Mouse (Mus musculus) CD4-positive, CD25-positive, alpha-beta regulatory T cell, adult 9 weeks (primary cell): Measurements from ENCODE around the gene Sfxn4. TPM values are rescaled to one million over a fixed set of nuclear protein-coding genes. Genes with fewer than 3 reads are reported as not detected.

Experiments
- polyA plus RNA-seq: library from polyadenylated mRNA; unstranded; fragments of 100-300 nt; shearing (Covaris generic); gene quantifications from one replicate; pipeline ENCODE4 v1.2.1, GENCODE M21; 2017

Gene Sfxn4
- 4.3 TPM for polyA plus RNA-seq

DNA sequence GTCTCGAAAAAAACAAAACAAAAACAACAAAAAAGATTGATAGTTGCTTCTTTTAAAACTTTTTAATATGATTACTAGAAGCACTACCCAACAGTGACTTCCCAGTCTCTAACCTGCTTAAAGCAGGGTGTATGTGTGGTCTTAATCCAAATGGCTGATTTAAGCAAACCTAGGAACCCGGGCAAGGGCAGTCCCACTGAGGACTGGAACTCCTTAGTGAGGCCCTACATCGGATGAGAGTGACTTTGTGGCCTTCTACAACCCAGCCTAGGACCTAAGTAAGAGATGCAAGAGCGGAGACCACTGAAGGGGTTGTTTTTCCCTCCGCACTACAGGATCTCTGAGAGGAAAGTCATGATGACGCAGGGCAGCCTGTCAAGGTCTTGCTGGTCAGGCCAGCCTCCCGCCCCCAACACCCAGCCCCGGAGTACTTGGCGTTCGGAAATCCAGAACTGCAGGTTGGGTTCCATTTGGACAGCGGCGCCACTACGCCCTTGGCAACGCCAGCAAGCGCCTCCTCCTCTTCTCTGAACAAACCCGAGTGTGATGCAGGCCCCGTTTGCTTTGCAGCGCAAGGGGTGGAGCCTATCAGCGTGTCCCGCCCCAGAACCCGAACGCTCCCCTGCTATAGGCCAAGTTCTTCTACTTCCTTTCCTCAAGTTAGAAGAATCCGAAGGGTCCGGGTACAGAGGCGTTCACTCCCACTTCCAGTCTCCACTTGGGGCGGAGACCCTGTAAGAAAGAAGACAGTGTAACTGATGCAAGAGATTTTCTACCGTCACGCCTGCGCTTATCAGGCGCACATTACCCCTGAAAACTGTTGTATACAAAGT is at the start of gene Sfxn4:
TSS of gene Sfxn4 (minus strand) at position 612 of the 833 bp plus-strand sequence.

DNA sequence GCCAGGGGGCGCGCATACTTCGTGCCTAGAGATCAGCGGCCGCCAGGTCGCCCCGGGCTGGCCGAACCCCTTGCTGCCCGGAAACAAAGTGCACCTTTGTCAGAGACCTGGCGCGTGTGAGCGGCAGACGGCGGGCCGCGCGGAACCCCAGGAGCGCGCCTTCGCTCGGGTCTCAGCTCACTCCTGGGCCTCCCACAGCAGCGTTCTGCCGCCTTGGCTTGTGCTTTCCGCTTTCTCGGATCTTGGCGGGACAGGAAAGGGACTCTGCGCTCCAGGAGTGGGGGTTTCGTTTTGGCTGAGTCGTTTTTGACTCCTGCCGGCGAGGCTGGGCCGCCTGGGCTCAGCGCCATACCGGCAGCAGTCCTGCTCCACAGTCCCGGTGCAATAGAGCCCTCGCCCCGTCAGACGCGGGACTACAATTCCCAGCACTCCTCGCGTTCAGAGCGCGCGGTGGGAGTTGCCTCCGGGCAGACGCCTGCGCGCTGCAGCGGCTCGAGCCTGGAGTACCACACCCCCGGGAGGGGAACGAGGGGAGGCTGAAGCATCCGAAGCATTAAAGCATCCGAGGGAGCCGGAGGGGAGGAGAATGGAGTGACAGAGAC is 28.5 kb upstream of the Sfxn4 start, which contains the start of gene Grk5:
TSS of gene Grk5 (plus strand) at position 36 of the 602 bp plus-strand sequence.

DNA sequence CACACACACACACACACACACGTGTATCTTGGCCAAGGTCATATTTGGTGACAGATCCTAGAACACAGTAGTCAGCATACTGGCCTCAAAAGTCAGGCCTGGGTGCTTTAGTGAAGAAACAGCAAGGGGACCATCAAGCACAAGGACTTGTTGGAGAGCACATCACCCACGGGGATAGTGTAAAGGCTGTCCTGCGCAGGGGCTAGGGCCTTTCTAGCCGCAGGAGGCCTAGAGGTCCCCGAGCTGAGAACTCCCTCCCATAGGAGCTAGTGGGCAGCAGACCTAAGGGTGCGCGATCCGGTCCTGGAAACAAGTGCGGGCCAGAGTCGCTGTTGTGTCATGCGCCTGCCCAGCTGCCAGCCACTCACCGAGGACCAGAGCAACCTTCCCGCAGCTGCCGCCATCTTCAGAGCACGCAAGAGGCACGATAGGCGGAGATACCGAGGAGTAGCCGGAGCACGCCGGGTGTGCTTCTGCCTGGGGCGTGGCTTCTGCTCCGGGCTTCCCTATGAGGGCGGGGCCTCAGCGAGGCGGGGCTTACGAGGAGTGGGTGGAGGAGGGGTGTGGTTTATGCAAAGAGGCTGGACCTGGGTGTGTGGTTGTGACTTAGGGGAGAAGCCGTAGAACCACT is 12.9 kb upstream of the Sfxn4 start, which contains the start of gene Prdx3:
TSS of gene Prdx3 (minus strand) at position 493 of the 631 bp plus-strand sequence.

DNA sequence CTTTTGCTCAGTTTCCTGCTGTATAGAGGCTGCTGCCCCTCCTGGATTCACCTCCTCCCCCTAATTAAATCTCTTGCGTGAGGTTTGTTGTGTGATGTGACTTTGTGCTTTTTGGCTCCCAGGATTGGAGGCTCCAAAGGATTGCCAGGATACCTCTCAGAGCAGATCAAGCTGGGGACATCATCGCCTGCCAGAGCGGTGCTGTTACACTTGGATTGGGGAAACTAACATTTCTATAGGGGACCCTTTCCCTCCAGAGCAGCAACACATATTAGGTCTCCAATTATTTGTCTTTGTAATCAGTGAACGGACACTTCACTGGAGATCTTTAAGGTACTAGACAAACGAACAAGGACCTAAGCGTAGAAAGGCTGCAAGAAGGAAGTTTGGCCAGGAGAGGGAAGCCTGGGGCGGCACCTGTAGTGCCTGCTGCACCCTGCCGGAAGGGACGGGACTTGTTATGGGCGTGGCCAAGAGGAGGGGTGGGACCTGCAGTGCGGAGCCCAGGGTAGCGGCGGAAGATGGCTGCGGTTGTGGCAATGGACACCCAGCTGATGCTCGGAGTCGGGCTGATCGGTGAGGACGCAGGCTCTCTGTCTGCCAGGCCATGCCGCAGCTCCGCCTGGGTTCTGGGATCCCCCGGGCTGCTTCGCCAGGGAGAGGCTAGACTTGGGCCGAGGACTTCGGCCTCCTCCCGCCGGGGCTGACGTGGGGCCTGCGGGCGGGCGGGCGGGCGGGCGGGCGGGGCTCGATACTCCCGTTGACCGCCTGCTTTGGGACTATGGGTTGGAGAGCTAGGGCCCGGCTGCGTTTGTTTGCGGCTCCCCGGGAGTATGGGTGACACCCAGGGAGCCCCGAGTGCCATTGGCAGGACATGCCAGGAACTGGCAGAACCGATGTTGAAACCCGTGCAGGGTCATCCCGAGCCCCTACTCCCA is 49.9 kb downstream of the Sfxn4 start, which contains the start of gene Fam45a:
TSS of gene Fam45a (plus strand) at position 488 of the 938 bp plus-strand sequence.

DNA sequence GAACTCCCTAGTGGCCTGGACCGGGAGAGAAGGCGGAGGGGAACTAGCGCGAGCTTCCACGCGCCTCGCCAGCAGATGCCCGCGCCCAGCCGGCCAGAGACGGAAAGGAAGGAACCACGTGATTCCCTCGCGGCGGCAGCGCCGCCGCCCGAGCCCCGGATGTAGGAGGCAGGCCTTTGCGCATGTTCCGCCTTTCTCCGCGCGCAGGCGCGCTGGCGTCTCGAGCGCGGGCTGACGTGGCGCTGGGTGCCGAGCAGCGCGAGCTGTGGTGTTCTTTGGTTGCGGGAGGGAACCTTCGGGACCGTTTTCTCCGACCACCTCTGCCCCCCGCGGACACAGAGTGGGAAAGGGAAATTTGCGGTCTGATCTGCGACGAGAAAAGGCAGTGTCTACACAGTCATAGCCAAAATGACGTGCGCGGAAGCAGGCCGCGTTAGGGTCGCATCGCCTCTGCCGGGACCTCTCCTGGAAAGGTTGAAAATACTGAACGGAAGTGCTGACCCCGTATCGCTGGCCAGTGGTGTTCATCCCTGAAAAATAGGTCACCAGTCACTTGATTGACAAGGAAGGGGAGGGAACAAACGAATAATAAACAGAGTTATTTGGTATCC is 70.6 kb downstream of the Sfxn4 start, which contains the start of gene Eif3a:
TSS of gene Eif3a (minus strand) at position 108 of the 611 bp plus-strand sequence.

Other genes with a start within 250 kb of the Sfxn4 start
- gene Nanos1, start 105.5 kb downstream of the Sfxn4 start, polyA plus RNA-seq, result 0.55 TPM
- gene Eif3a, start 70.8 kb downstream of the Sfxn4 start, polyA plus RNA-seq, result 143 TPM
- 53.7 TPM for gene Fam45a, start 49.9 kb downstream of the Sfxn4 start, polyA plus RNA-seq
- gene Prdx3, start 13.1 kb upstream of the Sfxn4 start, polyA plus RNA-seq, result 120 TPM
- 2.5 TPM for gene Grk5, start 28.3 kb upstream of the Sfxn4 start, polyA plus RNA-seq